Comparison of ENCODE assay signal across 9 mouse cellular contexts in the genomic region with DNA sequence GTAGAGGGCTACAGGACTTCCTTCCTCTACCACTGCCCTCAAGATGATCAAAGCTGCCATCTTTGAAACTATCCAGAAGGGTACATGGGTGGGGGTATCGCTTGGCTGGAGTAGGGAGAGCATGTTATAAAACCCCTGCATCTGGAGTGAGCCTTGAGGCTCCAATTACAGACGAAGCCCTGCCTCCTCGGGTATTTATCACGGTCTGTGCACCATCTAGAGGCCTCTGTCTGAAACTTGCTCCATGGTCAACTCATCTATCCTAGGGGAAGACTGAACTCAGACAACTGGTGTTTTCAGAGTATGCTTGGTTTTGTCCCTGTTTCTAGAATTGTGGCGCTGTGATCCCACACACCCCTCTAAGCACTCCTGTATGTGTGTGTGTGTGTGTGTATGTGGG. TPM values are rescaled to one million over a fixed set of nuclear protein-coding genes. Genes with fewer than 3 reads are reported as not detected.
DNase-seq lines count a peak whose midpoint lies in the region; ATAC-seq and TF ChIP-seq lines count a peak whose summit lies in the region.
"Had no signal": no experiment of that assay in that cellular context is flagged by ENCODE, and none has a peak within 500 bp of the region (broad histone marks: within the 10 kb centered on the region; RNA-seq: fewer than 3 reads in every experiment).

No protein-coding gene starts in this region.

- no peaks in the 10 kb centered on the region for H3K36me3 ChIP-seq in forebrain, embryonic 12.5 days (replicated peaks)
- H3K36me3 ChIP-seq in forebrain, embryonic 11.5 days (ENCODE audit: control insufficient read depth, insufficient read depth, low read length) = no peaks in the 10 kb centered on the region
- H3K36me3 ChIP-seq in forebrain, embryonic 16.5 days (ENCODE audit: control insufficient read depth, insufficient read depth) = no peaks in the 10 kb centered on the region
- no peaks in the 10 kb centered on the region for H3K36me3 ChIP-seq in kidney, postnatal 0 days (ENCODE audit: insufficient read depth, low read length)

- H3K9me3 ChIP-seq in forebrain, embryonic 12.5 days = no peaks in the 10 kb centered on the region
- no peaks in the 10 kb centered on the region for H3K9me3 ChIP-seq in forebrain, embryonic 11.5 days (ENCODE audit: control insufficient read depth, low read length)
- H3K9me3 ChIP-seq in forebrain, embryonic 16.5 days (ENCODE audit: control insufficient read depth, low read length) = no peaks in the 10 kb centered on the region
- no peaks in the 10 kb centered on the region for H3K9me3 ChIP-seq in kidney, postnatal 0 days (replicated peaks; ENCODE audit: low read length)

- H3K4me2 ChIP-seq in forebrain, embryonic 12.5 days = no peak overlapping the region
- no peak overlapping the region for H3K4me2 ChIP-seq in forebrain, embryonic 11.5 days (ENCODE audit: low read depth, low read length, severe bottlenecking)
- H3K4me2 ChIP-seq in forebrain, embryonic 16.5 days (ENCODE audit: low read length) = no peak overlapping the region
- H3K4me2 ChIP-seq in kidney, postnatal 0 days (ENCODE audit: low read length) = no peak overlapping the region

- H3K9ac ChIP-seq in forebrain, embryonic 12.5 days = no peak overlapping the region
- no peak overlapping the region for H3K9ac ChIP-seq in forebrain, embryonic 11.5 days (ENCODE audit: low read length)
- H3K9ac ChIP-seq in forebrain, embryonic 16.5 days (replicated peaks; ENCODE audit: low read depth, low read length) = no peak overlapping the region
- H3K9ac ChIP-seq in kidney, postnatal 0 days (ENCODE audit: low read depth, low read length) = no peak overlapping the region

- WGBS in forebrain, embryonic 12.5 days = 60% methylated on average over 5 of the region's 5 CpGs
- WGBS in forebrain, embryonic 11.5 days = 64% methylated on average over 5 of the region's 5 CpGs
- WGBS in forebrain, embryonic 16.5 days = 57% methylated on average over 5 of the region's 5 CpGs
- 20% methylated on average over 5 of the region's 5 CpGs for WGBS in kidney, postnatal 0 days

- no peaks in the 10 kb centered on the region for H3K4me1 ChIP-seq in forebrain, embryonic 12.5 days
- H3K4me1 ChIP-seq in forebrain, embryonic 11.5 days (replicated peaks; ENCODE audit: control insufficient read depth, insufficient read depth, low read length) = no peaks in the 10 kb centered on the region
- H3K4me1 ChIP-seq in forebrain, embryonic 16.5 days (replicated peaks; ENCODE audit: control insufficient read depth, insufficient read depth, low read length) = no peaks in the 10 kb centered on the region
- H3K4me1 ChIP-seq in kidney, postnatal 0 days (replicated peaks; ENCODE audit: insufficient read depth, low read length) = no peaks in the 10 kb centered on the region

- no peak overlapping the region for H3K4me3 ChIP-seq in forebrain, embryonic 12.5 days (replicated peaks)
- H3K4me3 ChIP-seq in forebrain, embryonic 11.5 days (ENCODE audit: low read depth, low read length) = no peak overlapping the region
- no peak overlapping the region for H3K4me3 ChIP-seq in forebrain, embryonic 16.5 days (replicated peaks; ENCODE audit: low read length)
- H3K4me3 ChIP-seq in kidney, postnatal 0 days (replicated peaks; ENCODE audit: low read depth, low read length) = no peak overlapping the region

- peak; percentile 79 for TF ChIP-seq CTCF in kidney, postnatal 0 days (IDR thresholded peaks at IDR 0.05; ENCODE audit: low read depth)

- H3K27ac ChIP-seq in forebrain, embryonic 12.5 days = no peak overlapping the region
- no peak overlapping the region for H3K27ac ChIP-seq in forebrain, embryonic 11.5 days (ENCODE audit: low read depth, low read length)
- no peak overlapping the region for H3K27ac ChIP-seq in forebrain, embryonic 16.5 days (ENCODE audit: low read length)
- H3K27ac ChIP-seq in kidney, postnatal 0 days = no peak overlapping the region

- H3K27me3 ChIP-seq in forebrain, embryonic 12.5 days = no peaks in the 10 kb centered on the region
- no peaks in the 10 kb centered on the region for H3K27me3 ChIP-seq in forebrain, embryonic 11.5 days (ENCODE audit: control insufficient read depth, insufficient read depth, low read length)
- no peaks in the 10 kb centered on the region for H3K27me3 ChIP-seq in forebrain, embryonic 16.5 days (replicated peaks; ENCODE audit: control insufficient read depth, insufficient read depth, low read length)
- H3K27me3 ChIP-seq in kidney, postnatal 0 days (ENCODE audit: insufficient read depth, low read length) = no peaks in the 10 kb centered on the region
- H3K27me3 ChIP-seq: Patski had no signal

- no peak for DNase-seq in forebrain, embryonic 11.5 days (ENCODE audit: low spot score)
- peak; percentile 67 for DNase-seq in MN1 (ENCODE audit: low spot score)
- peak; percentile 94 for DNase-seq in kidney, postnatal 0 days (ENCODE audit: low spot score)
- peak; percentile 59 for DNase-seq in lung, postnatal 25 days (ENCODE audit: low spot score)
- no peak for DNase-seq in T-cell, adult 2 months (ENCODE audit: low spot score)
- no peak for DNase-seq in ovary, postnatal 36 days (ENCODE audit: low spot score)

- 0 out of 2 replicates have a peak, but pooled peaks have one; percentile 27 for ATAC-seq in forebrain, embryonic 12.5 days (ENCODE audit: low FRiP score)
- ATAC-seq in forebrain, embryonic 11.5 days (replicated peaks; ENCODE audit: low FRiP score) = no peak
- ATAC-seq in forebrain, embryonic 16.5 days = peak; percentile 78
- peak; percentile 84 for ATAC-seq in kidney, postnatal 0 days (replicated peaks; ENCODE audit: low FRiP score, low read depth)
- ATAC-seq: Patski had no signal

RNA-seq across cellular contexts. Expression of a gene that starts 59.7 kb away (rescaled TPM):
- 0.61 and 0.77 TPM in 2 replicates for polyA plus RNA-seq in forebrain, embryonic 12.5 days (2016; fragmentation: Nextera tagmentation; extraction: Ambion mirVana)
- 0.69 and 1.1 TPM in 2 replicates for polyA plus RNA-seq in forebrain, embryonic 11.5 days (2014; fragmentation: Nextera tagmentation; extraction: Ambion mirVana)
- polyA plus RNA-seq in forebrain, embryonic 16.5 days (2015; fragmentation: Nextera tagmentation; extraction: Ambion mirVana) = 0.47 TPM in 1 of 2 replicates, not detected in the other
- 9.7 and 13.0 TPM in 2 replicates for polyA plus RNA-seq in kidney, postnatal 0 days (2015; fragmentation: Nextera tagmentation; extraction: Ambion mirVana)
- polyA plus RNA-seq: Patski had no signal

Comparison
In these comparisons a context has a peak if more than half of its experiments do, and no peak if none do; other contexts are left out.
1. DNase-seq: peak in MN1 (single experiment), kidney, postnatal 0 days (single experiment) and lung, postnatal 25 days (single experiment); none in forebrain, embryonic 11.5 days (single experiment), T-cell, adult 2 months (single experiment) and ovary, postnatal 36 days (single experiment).